Mouse (Mus musculus) layer of hippocampus, postnatal 10 days (tissue): ENCODE data around the gene Maco1. TPM values are rescaled to one million over a fixed set of nuclear protein-coding genes. Genes with fewer than 3 reads are reported as not detected.
"Not testable (repeated sequence)": the region's sequence is repeated elsewhere in the genome, so short reads cannot be mapped to it uniquely, and the experiment has no call there.

Experiments
- DNase-seq, 2 experiments: peaks; one replicate each; pipeline ENCODE4 v3.0.0; 2021; ENCODE audit warnings: low spot score in 2 of 2
- total RNA-seq, 2 experiments: library from RNA; stranded (reverse); gene quantifications; 2 replicates each; pipeline ENCODE4 v1.2.3; 2021

The Maco1 gene
- total RNA-seq, 2 experiments from 2014 or later = 48.2 to 52.1 TPM

DNA sequence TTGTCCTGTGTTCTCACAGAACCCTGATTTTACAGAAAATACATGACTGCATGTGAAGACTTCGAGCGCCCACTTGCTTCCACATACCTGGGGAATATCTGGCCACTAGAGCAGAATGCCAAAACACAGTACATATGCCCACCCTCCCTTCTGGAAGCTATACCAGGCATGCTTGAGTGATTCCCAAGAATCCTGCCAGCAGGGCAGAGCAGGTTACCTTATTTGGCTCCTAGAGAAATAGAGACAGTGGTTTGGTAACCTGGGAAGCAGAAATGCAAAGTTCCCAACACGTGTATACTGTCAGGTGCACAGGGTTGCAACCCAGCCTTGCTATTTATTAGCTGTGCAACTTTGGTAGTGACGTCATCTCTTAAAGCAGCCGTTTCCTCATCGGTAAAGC, 8.7 kb upstream of the Maco1 start:
- DNase-seq = no peak

DNA sequence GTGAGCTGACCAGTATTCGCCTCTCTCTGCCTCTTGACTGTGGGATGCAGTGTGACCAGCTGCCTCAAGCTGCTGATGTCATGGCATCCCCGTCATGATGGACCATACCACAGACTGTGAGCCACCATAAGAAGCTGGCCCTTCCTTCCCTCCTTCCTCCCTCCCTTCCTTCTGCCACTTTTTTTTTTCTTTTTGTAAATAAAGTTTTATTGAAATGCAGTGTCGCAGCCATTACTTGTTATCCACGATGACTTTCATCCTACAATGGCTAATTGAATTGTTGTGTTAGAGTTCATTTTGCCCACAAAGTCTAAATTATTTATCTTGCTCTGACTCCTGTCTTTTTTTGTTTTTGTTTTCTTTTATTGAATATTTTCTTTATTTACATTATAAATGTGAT, 5.3 kb upstream of the Maco1 start:
- no peak for DNase-seq

DNA sequence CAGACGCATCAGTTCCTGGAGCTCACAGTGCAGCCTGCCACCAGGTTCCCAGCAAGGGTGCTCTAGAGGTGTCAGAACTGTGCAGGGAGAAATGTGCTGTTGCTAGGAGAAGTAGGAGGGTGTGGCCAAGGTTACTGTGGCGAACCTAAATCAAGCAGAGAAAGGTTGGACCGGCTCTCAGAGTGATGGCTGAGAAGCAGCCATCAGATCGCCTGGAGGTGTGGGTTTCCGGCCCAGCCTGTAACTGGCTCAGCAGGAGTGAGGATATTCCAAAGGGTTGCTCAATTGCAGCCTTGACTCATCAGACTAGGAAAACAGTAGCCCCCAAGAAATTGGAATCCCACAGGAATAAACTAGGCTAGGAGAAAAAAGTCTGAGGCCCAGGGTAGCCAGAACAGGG, 3.4 kb upstream of the Maco1 start:
- DNase-seq = no peak

DNA sequence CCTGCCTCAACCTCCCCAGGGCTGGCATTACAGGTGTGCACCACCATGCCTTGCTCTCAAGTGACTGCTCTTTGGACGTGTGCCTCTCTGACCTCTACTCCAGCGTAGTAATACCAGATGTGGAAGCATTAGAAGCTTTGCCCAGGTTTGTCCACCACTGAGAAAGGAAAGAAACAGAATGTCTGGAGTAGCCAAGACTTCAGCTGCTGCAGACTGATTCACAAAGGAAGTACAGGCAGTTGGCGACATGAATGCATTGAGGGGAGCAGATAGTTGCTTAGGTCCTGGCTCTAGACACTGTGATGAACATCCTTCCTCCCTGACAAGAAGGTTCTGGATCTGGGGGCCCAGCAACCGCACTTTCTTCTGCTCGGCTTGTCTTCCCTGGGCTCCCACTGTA, 2.9 kb upstream of the Maco1 start:
- no peak for DNase-seq

DNA sequence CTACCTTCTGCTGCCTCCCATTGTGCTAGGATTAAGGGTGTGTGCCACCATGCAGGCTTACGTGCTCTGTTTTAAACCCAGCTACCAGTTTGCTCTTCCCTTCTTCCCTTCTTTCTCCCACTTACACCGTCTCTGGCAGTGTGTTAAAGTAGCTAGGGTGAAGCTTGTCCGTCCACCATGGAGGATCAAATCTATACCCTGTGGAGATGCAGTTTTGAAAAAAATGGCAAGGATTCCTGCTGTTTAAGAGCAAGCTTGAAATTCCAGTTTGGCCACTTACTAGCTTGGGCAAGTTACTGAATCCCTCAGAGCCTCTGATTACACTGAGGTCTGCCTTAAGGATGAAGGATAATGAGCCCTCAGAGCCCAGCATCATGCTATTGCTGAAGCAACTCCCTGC, 2.2 kb upstream of the Maco1 start:
- DNase-seq = no peak

DNA sequence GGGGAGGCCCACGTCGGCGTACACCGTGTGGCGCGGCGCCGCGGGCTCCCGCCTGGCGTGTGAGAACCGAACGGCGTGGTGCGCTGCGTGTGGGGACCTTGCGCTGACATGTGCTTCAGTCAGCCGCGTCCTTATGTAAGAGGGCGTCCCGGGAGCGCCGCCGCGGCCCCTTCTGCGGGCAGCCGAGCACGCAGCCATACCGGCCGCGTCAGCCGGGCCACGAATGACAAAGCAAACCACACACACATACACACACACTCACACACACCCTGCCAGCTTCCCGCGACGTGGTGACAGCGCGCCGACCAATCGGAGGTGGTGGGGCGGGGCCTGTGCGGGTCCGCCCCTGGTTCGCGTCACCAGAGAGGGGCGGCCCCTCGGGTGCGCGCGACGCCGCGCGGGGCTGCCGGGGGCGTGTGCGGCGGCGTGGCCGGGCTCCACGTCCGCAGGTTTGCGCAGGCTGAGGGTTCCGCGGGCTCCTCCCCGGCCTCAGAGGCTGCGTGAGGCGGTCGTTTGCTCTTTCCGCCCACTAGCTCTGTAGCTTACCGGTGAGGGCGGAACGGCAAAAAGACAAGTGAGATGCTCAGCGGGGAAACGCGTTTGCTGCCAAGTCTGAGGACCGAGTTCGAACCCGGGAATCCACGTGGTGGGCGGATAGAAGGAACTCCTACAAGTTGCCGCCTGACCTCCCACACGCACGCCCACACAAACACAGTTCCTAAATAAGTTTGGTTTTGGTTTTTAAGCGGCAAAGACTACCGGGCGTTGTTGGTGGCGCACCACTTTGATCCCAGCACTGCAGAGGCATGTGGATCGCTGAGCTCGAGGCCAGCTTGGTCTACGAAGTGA, 716 bp upstream of the Maco1 start:
- peak; percentile 94 to 96 for DNase-seq

DNA sequence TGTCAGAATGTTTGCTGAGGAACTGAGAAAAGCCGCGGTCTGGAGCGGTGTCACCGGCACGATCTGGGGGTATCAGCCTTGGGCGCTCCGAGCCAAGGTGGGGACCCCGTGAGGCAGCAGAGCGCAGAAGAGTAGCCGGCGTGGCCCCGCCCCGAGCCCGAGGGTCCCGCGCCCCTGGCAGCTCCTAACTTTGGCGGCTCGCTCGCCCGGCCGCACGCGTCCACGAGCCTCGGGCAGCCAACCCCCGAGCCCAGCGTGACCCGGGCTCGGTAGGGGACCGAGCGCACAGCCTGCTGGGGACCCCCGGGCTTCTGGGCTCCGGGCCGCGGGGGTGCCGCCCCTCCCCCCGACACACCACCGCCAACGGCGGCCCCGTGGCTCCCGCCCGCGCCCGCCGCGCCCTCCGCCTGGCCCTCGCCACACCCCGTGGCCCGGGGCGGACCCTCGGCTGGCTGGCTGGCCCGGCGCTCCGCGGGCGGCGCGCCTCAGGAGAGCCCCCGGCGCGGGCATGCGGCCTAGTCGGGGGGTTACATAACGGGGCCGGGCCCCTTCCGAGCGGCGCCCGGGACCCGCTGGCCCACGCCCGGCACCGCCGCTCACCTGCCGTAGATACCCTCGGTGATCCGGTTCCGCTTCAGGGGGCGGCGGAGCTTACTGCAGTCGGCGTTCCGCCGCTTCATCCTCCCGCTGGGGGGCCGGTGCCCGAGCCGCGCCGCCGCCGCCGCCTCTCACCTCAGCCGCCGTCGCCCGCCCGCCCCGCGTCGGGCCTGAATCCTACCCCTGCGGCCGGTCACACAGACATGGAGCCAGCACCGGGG, 498 bp downstream of the Maco1 start:
- DNase-seq = peak; percentile 41 to 61

DNA sequence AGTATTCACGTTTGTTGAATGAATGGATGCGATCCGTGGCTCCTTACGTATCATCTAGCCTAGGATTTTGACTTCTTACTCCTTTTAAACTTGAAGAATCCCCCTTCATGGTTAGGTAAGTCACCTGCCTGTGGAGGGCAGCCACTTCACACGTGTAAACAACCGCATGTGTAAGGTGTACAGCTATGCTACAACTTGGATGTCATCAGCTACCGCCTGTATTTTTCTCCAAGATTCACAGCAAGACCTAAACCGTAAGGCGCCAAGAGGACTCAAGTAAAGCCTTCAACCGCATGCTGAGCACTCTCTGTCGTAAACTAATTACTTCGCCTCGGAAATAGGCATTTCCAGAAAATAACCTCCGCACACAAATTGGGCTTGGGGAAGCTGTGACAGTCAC, 1.3 kb downstream of the Maco1 start:
- DNase-seq = no peak

DNA sequence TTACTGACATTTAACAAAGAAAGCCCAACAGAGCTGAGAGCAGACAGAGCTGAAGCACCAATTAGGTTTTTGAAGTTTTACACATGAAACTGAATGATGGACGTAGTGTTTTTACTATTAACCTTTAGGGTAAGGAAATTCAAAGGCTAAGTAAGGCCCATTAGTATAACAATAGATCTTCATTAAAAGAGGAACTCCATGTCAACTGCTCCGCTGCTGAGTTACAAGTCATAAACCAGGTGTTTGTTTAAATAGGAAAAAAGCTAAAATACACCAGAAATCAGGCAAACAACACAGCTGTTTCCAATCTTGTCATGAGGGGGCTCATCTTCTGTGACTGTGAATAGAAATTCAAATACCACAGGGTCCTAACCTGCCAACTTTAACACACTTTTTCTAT, 1.9 kb downstream of the Maco1 start:
- no peak for DNase-seq

DNA sequence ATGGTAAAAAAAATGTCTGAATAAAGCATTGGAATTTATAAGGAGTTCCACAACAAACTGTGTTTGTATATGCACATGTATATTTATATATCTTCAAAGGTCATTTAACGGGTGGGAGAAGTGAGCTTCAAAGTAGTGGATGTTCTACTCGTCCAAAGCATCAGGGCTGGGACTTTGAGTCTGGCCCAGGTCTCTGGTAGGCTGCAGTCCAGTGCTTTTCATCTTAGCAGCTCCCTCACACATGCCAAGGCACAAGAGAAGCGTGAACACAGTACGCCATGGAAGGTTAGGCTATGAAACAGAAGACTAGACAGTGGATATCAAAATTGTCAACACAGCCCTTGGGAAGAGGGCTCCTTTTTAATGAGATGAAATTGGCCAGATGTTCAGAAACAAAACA, 2.6 kb downstream of the Maco1 start:
- no peak for DNase-seq

DNA sequence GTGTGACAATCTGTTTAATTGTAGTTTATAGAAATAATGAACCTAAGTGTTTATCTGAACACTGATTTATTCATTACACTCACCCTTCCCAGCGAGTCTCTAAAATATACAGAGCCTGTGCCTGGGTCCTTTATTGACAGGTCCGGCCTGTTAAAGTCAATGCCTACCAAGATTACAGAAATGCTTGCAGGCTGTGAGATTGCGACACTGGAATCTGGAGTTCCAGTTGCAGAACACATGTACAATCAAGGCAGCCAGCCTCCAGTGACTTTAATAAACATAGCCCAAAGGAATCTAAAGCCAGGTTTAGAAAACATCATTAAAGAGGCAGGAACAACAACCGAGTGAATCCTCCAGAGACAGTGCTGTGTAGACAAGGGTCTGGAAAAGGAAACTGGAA, 5.6 kb downstream of the Maco1 start:
- DNase-seq = no peak

DNA sequence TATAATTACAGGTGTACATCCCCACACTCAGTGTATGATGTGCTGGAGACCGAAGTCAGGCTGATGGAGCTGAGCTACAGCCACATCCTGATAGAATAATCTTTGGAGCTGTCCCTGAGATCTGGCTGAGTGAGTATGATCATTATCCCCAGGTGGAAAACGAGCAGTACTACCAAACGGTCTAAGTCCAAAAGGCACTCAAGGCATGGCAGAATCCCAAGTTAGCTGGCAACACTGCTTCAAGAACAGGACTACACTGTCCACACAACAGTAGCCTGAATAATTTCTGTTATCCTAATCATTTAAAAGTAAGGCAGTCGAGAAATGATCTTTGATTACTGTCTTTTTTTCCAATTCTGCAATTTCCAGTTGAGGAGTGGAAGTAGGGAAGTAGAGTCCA, 9.6 kb downstream of the Maco1 start:
- no peak for DNase-seq

DNA sequence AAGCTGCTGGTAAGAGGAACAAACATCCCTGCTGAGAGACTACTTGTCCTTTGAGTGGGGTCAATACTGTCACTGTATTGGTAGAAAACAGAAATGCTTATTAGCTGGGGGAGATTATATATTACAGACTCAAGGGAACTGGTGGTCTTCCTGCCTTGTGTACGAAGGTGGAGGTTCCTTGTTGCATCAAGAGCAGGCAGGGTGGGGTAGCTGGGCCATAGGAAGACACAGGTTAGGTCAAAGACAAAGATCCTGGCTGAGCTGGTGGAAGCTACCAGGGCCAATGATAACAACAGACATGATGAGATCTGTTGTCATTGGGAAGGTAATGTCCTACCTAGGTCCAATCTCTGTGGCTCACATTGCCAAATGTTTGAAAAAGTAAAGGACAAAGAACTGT, 12.9 kb downstream of the Maco1 start:
- no peak for DNase-seq

DNA sequence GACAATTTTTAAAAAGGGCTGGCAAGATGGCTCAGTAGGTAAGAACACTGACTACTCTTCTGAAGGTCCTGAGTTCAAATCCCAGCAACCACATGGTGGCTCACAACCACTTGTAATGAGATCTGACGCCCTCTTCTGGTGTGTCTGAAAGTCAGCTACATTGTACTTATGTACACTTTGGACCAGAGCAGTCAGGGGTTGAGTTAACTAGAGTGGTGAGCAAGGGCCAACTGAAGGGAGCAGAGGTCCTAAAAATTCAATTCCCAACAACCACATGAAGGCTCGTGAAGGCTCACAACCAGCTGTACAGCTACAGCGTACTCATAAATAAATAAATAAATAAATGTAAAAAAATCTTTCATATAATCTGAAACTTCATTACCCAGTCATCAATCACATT, 14.4 kb downstream of the Maco1 start:
- DNase-seq = not testable (repeated sequence)

DNA sequence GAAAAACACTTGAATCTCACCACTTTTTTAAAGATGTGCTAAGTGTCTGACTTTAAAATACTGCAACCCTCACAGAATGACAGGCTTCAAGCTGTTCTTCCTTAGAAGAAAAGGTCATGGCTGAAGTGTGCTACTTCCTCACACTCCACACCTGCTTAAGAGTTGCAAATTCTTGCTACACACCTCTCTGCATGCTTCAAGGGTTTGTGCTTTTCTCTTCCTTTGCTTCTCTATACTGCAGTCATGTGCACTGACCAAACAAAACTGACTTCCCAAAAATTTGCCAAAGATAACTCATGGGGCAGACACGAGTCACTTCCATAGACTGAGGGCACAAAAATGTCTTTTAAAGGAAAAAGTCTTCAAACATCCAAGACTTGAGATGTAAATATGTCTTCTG, 14.9 kb downstream of the Maco1 start:
- no peak for DNase-seq

DNA sequence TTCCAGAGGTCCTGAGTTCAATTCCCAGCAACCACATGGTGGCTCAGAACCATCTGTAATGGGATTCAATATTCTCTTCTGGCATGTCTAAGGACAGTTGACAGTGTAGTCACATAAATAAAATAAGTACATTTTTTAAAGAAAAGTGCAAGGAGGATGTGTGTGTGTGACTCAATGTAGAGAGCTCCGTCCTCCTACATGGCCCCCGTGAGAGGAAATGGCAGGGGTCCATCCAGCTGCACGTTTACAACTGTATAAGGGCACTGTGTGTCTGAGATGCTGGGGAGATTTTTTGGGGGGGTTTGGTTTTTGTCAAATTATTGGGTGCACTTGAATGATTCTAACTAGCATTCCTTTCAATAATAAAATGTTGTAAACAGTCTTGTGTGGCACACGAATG, 17.7 kb downstream of the Maco1 start:
- DNase-seq = no peak

DNA sequence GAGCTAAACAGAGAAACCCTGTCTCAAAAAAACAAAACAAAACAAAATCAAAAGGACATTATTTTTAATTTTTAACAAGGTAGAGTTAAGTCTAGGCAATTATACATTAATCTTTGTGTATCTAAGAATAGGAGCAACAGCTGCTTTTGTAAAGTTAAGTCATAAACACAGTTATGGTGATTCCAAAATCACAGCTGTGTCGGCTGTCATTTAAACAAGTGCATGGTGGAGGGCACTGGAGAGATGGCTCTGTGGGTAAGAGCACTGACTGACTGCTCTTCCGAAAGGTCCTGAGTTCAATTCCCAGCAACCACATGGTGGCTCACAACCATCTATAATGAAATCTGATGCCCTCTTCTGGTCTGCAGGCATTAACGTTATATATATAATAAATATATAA, 21.2 kb downstream of the Maco1 start:
- no peak for DNase-seq

DNA sequence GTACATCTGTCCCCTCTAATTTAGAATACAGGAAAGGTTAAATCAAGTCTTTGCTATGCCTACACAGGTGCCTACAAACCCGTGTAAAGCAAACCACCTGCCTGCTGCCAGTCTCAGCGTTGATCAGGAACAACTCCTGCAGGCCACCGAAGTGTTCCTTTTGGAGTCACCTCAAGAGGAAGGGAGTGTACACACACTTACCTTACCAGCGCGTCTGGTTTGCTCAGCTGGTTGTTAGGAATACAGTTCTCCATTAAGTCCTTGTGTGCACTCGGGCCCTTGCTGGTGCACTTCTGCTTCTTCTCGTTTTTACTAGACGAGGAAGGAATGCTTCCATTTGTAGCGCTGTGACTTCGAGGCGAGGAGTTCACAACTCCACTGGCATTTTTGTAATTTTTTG, 25.3 kb downstream of the Maco1 start:
- DNase-seq = no peak

DNA sequence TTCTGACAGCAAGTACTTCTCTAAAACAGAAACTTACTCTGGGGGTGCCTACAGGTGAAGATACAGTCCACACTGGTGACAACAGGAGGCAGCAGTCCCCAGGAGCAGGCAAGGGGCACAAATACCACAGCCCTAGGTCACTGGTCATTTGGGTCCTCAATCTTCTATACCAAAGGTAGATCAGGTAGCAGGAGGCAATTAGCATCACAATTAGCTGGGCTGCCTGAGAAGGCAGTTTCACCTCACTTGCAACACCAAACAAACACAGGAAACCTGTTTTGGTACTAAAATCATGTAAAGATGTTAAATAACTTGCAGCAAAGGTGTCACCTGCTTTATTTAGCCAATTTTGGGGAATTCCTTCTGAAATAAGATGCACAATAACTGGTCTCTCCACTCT, 26.8 kb downstream of the Maco1 start:
- DNase-seq = no peak

DNA sequence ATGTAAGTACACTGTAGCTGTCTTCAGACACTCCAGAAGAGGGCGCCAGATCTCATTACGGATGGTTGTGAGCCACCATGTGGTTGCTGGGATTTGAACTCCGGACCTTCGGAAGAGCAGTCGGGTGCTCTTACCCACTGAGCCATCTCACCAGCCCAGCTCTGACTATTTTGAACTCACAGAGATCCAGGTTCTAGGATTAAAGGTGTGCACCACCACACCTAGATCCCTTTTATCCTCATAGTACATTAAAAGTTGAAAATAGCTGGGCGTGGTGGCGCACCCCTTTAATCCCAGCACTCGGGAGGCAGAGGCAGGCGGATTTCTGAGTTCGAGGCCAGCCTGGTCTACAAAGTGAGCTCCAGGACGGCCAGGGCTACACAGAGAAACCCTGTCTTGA, 27.3 kb downstream of the Maco1 start:
- not testable (repeated sequence) for DNase-seq

DNA sequence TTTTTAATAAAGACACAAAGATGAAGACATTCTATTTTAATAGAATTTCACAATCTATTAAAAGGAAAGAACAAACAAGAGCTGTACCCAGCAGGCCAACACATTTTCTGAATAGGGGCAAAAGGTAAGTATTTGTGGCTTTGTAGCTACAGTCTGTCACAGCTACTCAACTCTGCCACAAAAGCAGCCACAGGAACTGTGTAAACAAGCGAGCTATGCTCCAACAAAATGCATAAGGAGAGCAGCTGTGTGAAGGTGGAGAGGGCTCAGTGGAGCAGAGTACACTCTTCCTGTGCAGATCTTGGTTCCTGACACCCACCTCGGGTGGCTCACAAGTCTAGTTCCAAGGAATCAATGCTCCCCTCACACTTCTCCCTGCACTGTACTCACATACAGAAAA, 29.6 kb downstream of the Maco1 start:
- no peak for DNase-seq

DNA sequence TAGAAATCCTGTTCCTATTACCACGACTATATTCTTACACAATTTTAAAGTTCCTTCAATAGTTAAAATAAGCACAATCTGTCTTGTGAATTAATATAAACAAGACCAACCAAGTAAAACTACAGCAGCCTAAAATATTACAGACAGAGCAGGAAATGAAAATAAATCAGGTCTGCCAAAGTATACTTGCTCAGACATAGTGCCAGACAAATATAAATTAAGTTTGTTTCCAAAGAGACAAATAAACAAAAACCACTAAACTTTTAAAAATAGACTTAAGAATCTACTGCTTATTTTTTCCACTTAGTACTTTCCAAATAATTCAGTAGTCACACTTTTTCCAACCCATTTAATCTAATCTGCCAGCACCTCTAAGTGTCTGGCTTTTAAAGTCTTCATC, 32.1 kb downstream of the Maco1 start:
- DNase-seq = no peak

DNA sequence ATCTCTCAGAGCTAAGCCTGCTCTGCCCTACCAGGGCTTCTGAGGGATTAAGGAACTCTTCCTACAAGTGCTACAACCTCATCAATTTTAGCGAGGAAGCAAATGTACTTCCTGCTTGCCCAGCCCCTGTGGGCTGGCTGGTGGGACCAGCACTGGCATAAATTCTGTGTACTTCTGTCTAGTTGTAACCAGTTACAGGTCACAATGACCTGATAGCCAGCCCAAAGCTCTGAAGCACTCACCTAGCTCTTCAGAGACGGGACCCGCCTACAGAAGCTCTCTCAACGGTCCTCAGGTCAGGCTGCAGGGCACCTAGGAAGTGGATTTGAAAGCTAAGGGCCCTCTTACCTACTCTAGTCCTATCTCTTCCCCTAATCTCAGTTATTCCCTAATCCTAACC, 35.4 kb downstream of the Maco1 start:
- DNase-seq = no peak
